Mouse (Mus musculus): ENCODE results near the gene Ciapin1.

Gene Ciapin1

GRCm38 (mm10) chr8:94780491-94781154 is 57.5 kb downstream of the Ciapin1 start:
- no peak for ATAC-seq (ENCODE audit: low TSS enrichment)

GRCm38 (mm10) chr8:94779534-94780294 is 58.4 kb downstream of the Ciapin1 start:
- no peak for ATAC-seq (ENCODE audit: low TSS enrichment)

GRCm38 (mm10) chr8:94778895-94779533 is 59.1 kb downstream of the Ciapin1 start:
- no peak for ATAC-seq (ENCODE audit: low TSS enrichment)

GRCm38 (mm10) chr8:94778473-94778872 is 59.7 kb downstream of the Ciapin1 start:
- no peak for ATAC-seq (ENCODE audit: low TSS enrichment)

GRCm38 (mm10) chr8:94778036-94778435 is 60.1 kb downstream of the Ciapin1 start:
- no peak for ATAC-seq (ENCODE audit: low TSS enrichment)

- no peak for ATAC-seq (ENCODE audit: low TSS enrichment)
Observed at GRCm38 (mm10) chr8:94776346-94776745, 61.8 kb downstream of the Ciapin1 start.

GRCm38 (mm10) chr8:94774601-94775000 is 63.6 kb downstream of the Ciapin1 start:
- no peak for ATAC-seq (ENCODE audit: low TSS enrichment)

- ATAC-seq (ENCODE audit: low TSS enrichment), result peak; percentile 55
Observed at GRCm38 (mm10) chr8:94773700-94774171, 64.4 kb downstream of the Ciapin1 start.

GRCm38 (mm10) chr8:94773048-94773447 is 65.1 kb downstream of the Ciapin1 start:
- peak; percentile 28 for ATAC-seq (ENCODE audit: low TSS enrichment)

- peak; percentile 46 for ATAC-seq (ENCODE audit: low TSS enrichment)
Observed at GRCm38 (mm10) chr8:94771941-94772670, 66.1 kb downstream of the Ciapin1 start, which contains the start of gene Cx3cl1. Gene Cx3cl1 (plus strand): TSS chr8:94772009.

GRCm38 (mm10) chr8:94770945-94771344 is 67.2 kb downstream of the Ciapin1 start:
- ATAC-seq (ENCODE audit: low TSS enrichment), result no peak
